Comparison of ENCODE assay signal across 1 mouse cellular context in the genomic region with DNA sequence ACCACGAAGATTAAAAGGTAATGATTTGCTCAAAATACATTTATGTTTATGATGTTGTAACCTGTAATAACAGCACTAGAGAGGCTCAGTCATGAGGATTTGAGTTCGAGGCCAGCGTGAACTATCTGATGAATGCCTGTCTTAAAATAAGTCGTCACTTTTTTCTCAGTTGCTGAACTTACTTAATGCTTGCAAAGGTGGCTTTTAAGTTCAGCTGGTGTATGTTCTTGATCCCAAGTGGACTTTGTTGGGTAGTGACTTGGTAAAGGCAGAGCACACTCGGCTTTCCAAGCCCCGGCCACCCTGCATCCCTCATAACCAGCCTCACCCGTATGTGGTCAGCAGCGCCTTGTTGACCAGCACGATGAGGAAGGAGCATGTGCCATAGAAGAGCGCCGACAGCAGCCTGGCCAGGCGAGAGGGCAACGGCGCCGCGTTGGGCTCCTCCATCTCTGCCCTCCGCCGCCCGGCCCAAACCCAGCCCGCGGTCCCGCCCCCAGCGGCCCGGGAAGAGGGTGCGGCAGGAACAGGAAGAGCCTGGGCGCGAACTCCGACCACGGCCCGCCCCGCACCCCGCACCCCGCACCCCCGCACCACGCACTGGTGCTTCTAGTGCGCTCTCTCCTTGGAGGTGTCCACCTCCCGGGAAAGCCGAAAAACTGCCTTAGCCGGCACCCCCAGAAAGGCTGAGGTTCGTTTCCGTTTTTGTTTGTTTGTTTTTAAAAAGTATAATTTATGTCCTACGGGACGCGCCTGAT.
A peak's percentile ranks its signal among the peaks of the same experiment; 100 is the strongest.
TF ChIP-seq lines count a peak whose summit lies in the region.

A gene (minus strand): TSS at position 511 of the 758 bp plus-strand sequence.

TF ChIP-seq in MEL, 35 proteins besides CTCF, POLR2A, EP300 and RAD21 (continued from another document):
- TF ChIP-seq UBTF (IDR thresholded peaks at IDR 0.05; ENCODE audit: borderline replicate concordance, insufficient read depth, low read depth, low read length): no peak
- TF ChIP-seq SIN3A (IDR thresholded peaks at IDR 0.05; ENCODE audit: low read length): no peak
- no peak for TF ChIP-seq POLR2AphosphoS5 (IDR thresholded peaks at IDR 0.05; ENCODE audit: borderline replicate concordance, low read depth, low read length)
- TF ChIP-seq MXI1 (IDR thresholded peaks at IDR 0.05; ENCODE audit: low read depth, low read length): peak; percentile 22; the same call in 1 of the 2 replicates
- no peak for TF ChIP-seq USF1 (IDR thresholded peaks at IDR 0.05; ENCODE audit: low read depth, low read length)
- TF ChIP-seq GATA1 (IDR thresholded peaks at IDR 0.05; ENCODE audit: low read depth, low read length): no peak
- peak; percentile 55 for TF ChIP-seq ELF1 (IDR thresholded peaks at IDR 0.05; ENCODE audit: low read depth, low read length)
- no peak for TF ChIP-seq MYB (IDR thresholded peaks at IDR 0.05; ENCODE audit: low read depth, low read length)
- TF ChIP-seq MAFK (IDR thresholded peaks at IDR 0.05; ENCODE audit: borderline replicate concordance, low read depth, low read length): no peak
- TF ChIP-seq TCF12 (IDR thresholded peaks at IDR 0.05; ENCODE audit: low read depth, low read length): no peak
- TF ChIP-seq GABPA (IDR thresholded peaks at IDR 0.05; ENCODE audit: low read depth, low read length): no peak
- TF ChIP-seq ZKSCAN1 (IDR thresholded peaks at IDR 0.05; ENCODE audit: low read depth, low read length): no peak
- TF ChIP-seq TBP (IDR thresholded peaks at IDR 0.05; ENCODE audit: low read depth, low read length): no peak
- TF ChIP-seq MAX (IDR thresholded peaks at IDR 0.05; ENCODE audit: low read length): no peak
- peak; percentile 62 for TF ChIP-seq POLR2AphosphoS2 (IDR thresholded peaks at IDR 0.05; ENCODE audit: low read length)
